Mouse (Mus musculus) effector memory CD4-positive, alpha-beta T cell, adult 7 months (primary cell): Measurements from ENCODE around the gene Atxn2. TPM values are rescaled to one million over a fixed set of nuclear protein-coding genes. Genes with fewer than 3 reads are reported as not detected.

ENCODE experiments used
- polyA plus RNA-seq: library from polyadenylated mRNA; unstranded; fragments of 100-300 nt; shearing (Covaris generic); gene quantifications from one replicate; pipeline ENCODE4 v1.2.1, GENCODE M21; 2017

The Atxn2 gene
- 37.4 TPM for polyA plus RNA-seq

DNA sequence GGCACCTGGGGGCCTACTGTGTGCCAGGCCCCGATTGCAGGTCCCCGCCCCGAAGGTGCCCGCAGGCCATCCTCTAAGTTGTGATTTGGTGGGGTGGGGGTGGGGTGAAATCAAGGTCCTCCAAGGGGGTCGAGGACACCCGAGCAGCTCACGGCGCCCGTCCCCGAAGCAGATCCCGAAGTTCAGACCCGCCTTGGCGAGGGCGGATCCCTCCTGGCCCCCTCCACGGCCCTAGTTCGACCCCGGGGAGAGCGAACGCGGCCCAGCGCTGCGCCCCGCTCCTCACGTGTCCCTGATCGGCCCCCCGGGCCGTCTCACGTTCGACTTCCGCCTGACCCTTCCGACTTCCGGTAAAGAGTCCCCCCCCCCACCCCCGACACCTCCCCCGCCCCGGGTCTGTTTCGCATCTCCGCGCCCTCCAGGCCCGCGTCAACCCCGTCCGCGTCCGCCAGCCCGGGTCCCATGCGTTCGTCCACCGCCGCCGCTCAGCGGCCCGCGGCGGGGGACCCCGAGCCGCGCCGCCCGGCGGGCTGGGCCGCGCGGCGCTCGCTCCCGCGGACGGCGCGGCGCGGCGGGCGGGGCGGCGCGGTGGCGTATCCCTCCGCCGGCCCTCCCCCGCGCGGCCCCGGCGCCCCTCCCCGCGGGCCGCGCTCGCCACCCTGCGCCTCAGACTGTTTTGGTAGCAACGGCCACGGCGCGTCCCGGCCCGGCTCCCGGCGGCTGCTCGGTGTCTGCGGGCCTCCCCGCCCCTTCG is at the start of gene Atxn2:
Atxn2 (plus strand) TSS at position 164 of the 754 bp plus-strand sequence.

DNA sequence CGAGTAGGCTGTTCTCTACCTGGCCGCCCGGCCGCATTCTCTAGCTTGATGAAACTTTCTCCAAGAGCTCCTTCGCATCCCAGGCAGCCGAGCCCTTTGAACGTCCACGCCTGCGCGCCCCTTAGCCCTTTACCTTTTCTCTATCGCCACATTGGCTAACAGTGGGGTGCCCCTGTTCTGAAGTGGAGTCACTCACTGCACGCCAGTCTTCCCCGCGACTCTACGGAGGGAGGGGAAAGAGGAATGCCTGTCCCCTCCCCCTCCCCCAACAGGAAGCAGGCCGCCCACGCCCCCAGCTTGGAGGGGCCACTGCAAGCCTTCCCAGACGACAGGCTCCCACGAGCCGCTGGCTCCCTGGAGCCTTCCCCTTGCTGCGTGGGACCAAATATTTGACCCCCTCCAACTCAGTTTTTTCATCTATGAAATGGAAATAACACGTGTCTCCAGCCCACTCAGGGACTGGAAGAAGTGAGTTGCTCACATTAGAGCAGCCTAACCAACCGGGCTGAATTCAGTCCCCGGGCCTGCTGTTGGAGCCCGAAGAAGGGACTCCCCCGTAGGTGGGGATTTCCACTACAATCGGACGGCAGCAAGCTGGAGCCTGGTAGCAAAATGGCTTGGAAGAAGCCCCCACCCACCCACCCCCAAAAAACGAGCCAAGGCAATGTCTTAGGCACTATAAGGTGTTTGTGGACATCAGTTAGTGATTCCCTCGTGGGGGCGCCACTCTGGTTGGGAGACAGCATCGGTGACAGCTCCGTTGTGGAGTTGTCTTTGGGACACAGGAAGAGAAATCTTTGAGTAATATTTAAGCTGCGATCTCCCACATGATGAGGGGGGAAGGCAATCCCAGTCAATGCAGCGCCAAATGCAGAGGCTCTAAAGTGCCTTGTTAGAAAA is 126.6 kb downstream of the Atxn2 start, which contains the start of gene Sh2b3:
Sh2b3 (minus strand) TSS at position 206 of the 900 bp plus-strand sequence.

DNA sequence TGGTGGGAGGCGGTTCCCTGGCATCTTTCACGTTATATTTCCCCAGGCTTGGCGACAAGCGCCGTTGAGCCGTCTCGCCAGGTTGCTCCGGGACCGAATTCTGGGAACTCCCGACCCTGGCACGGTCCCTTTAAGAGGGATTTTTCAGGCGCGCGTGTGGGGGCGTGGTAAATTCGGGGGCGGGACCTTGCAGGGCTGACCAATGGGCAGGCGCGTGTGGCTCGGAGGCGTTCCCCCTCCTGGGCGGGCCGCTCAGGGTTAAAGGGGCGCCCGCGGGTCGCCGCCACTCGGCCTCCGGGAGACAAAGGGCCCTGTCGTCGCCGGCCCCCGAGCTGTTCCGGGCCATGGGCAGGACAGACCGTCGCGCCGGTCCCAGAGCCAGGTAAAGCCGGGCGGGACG is 137.6 kb downstream of the Atxn2 start, which contains the start of gene Pheta1:
Pheta1 (plus strand) TSS at position 242 of the 400 bp plus-strand sequence.

Other genes with a start within 250 kb of the Atxn2 start
- not detected for gene Adam1b, start 207.9 kb upstream of the Atxn2 start, polyA plus RNA-seq
- 0.45 TPM for gene Adam1a, start 165.9 kb upstream of the Atxn2 start, polyA plus RNA-seq
- gene Gm42878, start 165.9 kb upstream of the Atxn2 start, polyA plus RNA-seq: not detected
- gene Mapkapk5, start 165.4 kb upstream of the Atxn2 start, polyA plus RNA-seq: 64.0 TPM
- gene Aldh2, start 117.5 kb upstream of the Atxn2 start, polyA plus RNA-seq: 2.4 TPM
- 1.7 TPM for gene Acad12, start 92.4 kb upstream of the Atxn2 start, polyA plus RNA-seq
- gene Acad10, start 50.8 kb upstream of the Atxn2 start, polyA plus RNA-seq: 4.2 TPM
- 100.0 TPM for gene Brap, start 50.8 kb upstream of the Atxn2 start, polyA plus RNA-seq
- gene Sh2b3, start 126.3 kb downstream of the Atxn2 start, polyA plus RNA-seq: 46.8 TPM
- 6.6 TPM for gene Pheta1, start 137.6 kb downstream of the Atxn2 start, polyA plus RNA-seq